Mouse (Mus musculus) layer of hippocampus, adult 8-10 months (tissue): ENCODE measurements around the gene Rims3. TPM values are rescaled to one million over a fixed set of nuclear protein-coding genes. Genes with fewer than 3 reads are reported as not detected.

Experiments
- microRNA-seq, 2 experiments: library from miRNA; unstranded; fragments of <30 nt; microRNA quantifications; one replicate each; pipeline ENCODE4 v1.2.0; 2022
- total RNA-seq, 4 experiments: library from RNA; stranded (reverse); gene quantifications; 2 replicates each; pipeline ENCODE4 v1.2.4; 2022

Gene Rims3
- total RNA-seq, 4 experiments from 2014 or later = 32.7 to 43.9 (median 40.0) TPM

Small RNAs within 50 kb of the gene (microRNA-seq; reads per million reads assigned to microRNA genes)
- gene Gm23936 = 0 reads per million in 2 experiments

Other genes starting within 250 kb of the Rims3 start
- gene Cited4, start 188.2 kb upstream of the Rims3 start, total RNA-seq = 1 to 10 TPM; 1.5 to 3.7 (median 3.1) TPM
- 1 to 10 TPM; 3.8 to 4.8 (median 4.3) TPM for gene Kcnq4, start 106.2 kb upstream of the Rims3 start, total RNA-seq
- gene Nfyc, start 23.2 kb upstream of the Rims3 start, total RNA-seq = 10 to 100 TPM; 43.8 to 55.5 (median 45.9) TPM
- gene Exo5, start 70.2 kb downstream of the Rims3 start, total RNA-seq = 10 to 100 TPM; 11.9 to 16.2 (median 14.0) TPM
- gene Zfp69, start 96.9 kb downstream of the Rims3 start, total RNA-seq = 1 to 10 TPM; 1.6 to 3.0 (median 2.6) TPM
- gene Smap2, start 162.4 kb downstream of the Rims3 start, total RNA-seq = 100 to 1,000 TPM; 151 to 166 (median 157) TPM
- gene Col9a2, start 184.6 kb downstream of the Rims3 start, total RNA-seq = 1 to 10 TPM; 4.1 to 5.7 (median 5.0) TPM
- gene Zmpste24, start 243.4 kb downstream of the Rims3 start, total RNA-seq = 10 to 100 TPM; 23.9 to 28.4 (median 26.8) TPM